Mouse (Mus musculus) forebrain, embryonic 12.5 days (tissue): Measurements from ENCODE around the gene 4930550L24Rik. TPM values are rescaled to one million over a fixed set of nuclear protein-coding genes. Genes with fewer than 3 reads are reported as not detected.

Experiments used
- ATAC-seq: fragments of 200-750 bp; cut with Nextera tagmentation; 2 replicates; pipeline ENCODE4 v1.8.0; 2017; ENCODE audit warnings: moderate TSS enrichment; ENCODE audit not compliant: low FRiP score
- H3K27ac ChIP-seq: fragments of 300-500 bp; sonication (generic); 2 replicates; pipeline ENCODE4 v1.5.1; 2016; ENCODE audit warnings: mild to moderate bottlenecking
- H3K27me3 ChIP-seq: fragments of 300-500 bp; sonication (generic); 2 replicates; pipeline ENCODE4 v1.6.1; 2016; ENCODE audit warnings: mild to moderate bottlenecking
- H3K36me3 ChIP-seq: fragments of 300-500 bp; sonication (generic); replicated peaks from 2 replicates; pipeline ENCODE4 v1.6.1; 2016; ENCODE audit warnings: mild to moderate bottlenecking
- H3K4me1 ChIP-seq: fragments of 300-500 bp; sonication (generic); 2 replicates; pipeline ENCODE4 v1.6.1; 2016
- H3K4me2 ChIP-seq: fragments of 300-500 bp; sonication (generic); 2 replicates; pipeline ENCODE4 v1.6.1; 2016; ENCODE audit warnings: mild to moderate bottlenecking, moderate library complexity
- H3K4me3 ChIP-seq: fragments of 300-500 bp; sonication (generic); replicated peaks from 2 replicates; pipeline ENCODE4 v1.5.1; 2016; ENCODE audit warnings: mild to moderate bottlenecking
- H3K9ac ChIP-seq: fragments of 300-500 bp; sonication (generic); 2 replicates; pipeline ENCODE4 v1.6.1; 2016; ENCODE audit warnings: mild to moderate bottlenecking
- H3K9me3 ChIP-seq: fragments of 300-500 bp; sonication (generic); 2 replicates; pipeline ENCODE4 v1.6.1; 2016
- WGBS: fragments of 180-500 bp; shearing (Covaris S2); methylation state at CpG from one replicate; pipeline ENCODE4 v1.1.7; 2016; 5-methylcytosine and 5-hydroxymethylcytosine counted together
- polyA plus RNA-seq: library from polyadenylated mRNA; unstranded; fragments of >200 nt; fragmentation: Nextera tagmentation; extraction: Ambion mirVana; gene quantifications from 2 replicates; pipeline ENCODE4 v1.2.1, GENCODE M21; 2016

The 4930550L24Rik gene
- not detected in 2 replicates for polyA plus RNA-seq

DNA sequence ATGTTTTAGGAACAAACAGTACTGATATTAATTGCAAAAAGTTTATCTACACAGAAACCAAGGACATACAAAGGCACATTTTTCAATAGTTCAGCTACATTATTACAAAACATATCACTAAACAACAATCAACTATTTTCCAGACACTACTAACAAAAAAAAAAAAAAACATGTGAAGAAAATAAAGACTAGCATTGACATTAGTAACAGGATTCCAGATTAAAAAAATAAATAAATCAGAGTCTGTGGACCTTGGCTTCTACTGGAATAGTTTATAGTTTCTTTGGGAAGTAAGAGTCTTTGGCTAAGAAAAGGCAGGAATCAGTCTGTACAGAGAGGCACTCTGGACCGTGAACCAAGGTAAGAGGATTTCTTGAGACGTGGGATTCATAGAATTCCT, at the start of gene 4930550L24Rik:
TSS of gene 4930550L24Rik (plus strand) at position 301 of the 400 bp plus-strand sequence.
- no peak for ATAC-seq

DNA sequence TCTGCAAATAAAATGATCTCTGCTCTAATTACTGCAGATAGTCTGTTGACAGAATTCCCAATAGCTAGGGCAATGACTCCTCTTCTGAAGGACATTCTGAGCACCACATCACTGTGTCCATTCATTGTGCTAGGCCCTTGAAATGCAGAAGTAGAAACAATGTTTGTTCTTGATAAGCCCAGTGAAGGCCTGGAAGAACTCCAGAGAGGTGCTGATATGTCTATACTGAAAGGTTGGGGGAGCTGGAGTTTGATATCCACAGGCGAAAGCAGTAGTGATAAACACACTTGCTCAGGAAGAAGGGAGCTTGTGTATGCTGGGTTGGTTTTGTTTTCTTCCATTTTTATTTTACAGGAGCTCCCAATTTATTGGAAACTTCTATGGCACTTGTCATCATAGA, 8.4 kb upstream of the 4930550L24Rik start:
- Histone ChIP-seq H3K4me2 (no peak overlapping the region), H3K9ac (no peak overlapping the region), H3K9me3 (no peaks in the 10 kb centered on the region), H3K27ac (no peak overlapping the region), H3K4me3 (no peak overlapping the region), H3K4me1 (no peaks in the 10 kb centered on the region), H3K36me3 (no peaks in the 10 kb centered on the region), H3K27me3 (no peaks in the 10 kb centered on the region)
- 88% methylated on average over 1 of the region's 1 CpGs for WGBS
- no peak for ATAC-seq

More for the DNA sequence above, at the start of gene 4930550L24Rik:
- Histone ChIP-seq H3K36me3 (no peaks in the 10 kb centered on the region), H3K9me3 (no peaks in the 10 kb centered on the region), H3K27ac (no peak within 1 kb of the TSS), H3K4me3 (no peak within 1 kb of the TSS), H3K9ac (no peak within 1 kb of the TSS), H3K4me2 (no peak within 1 kb of the TSS), H3K4me1 (no peaks in the 10 kb centered on the region), H3K27me3 (no peaks in the 10 kb centered on the region)
- WGBS = 74% methylated on average over 2 of the region's 2 CpGs

- Histone ChIP-seq H3K9ac (no peak overlapping the region), H3K27ac (no peak overlapping the region)
- 71% methylated on average over 2 of the region's 2 CpGs for WGBS
Measured at GRCm38 (mm10) chrX:58967969-58968368, 58.8 kb downstream of the 4930550L24Rik start.

More at GRCm38 (mm10) chrX:58967969-58968368, 58.8 kb downstream of the 4930550L24Rik start:
- peak; percentile 81; the same call in 1 of the 2 replicates for ATAC-seq
- H3K4me1 ChIP-seq = no peaks in the 10 kb centered on the region
- no peaks in the 10 kb centered on the region for H3K36me3 ChIP-seq
- H3K4me3 ChIP-seq = no peak overlapping the region
- H3K27me3 ChIP-seq = no peaks in the 10 kb centered on the region
- no peak overlapping the region for H3K4me2 ChIP-seq
- no peaks in the 10 kb centered on the region for H3K9me3 ChIP-seq
